Mouse (Mus musculus): ENCODE data around the gene Gm5426.
"Not testable (repeated sequence)": the region's sequence is repeated elsewhere in the genome, so short reads cannot be mapped to it uniquely, and the experiment has no call there.

The Gm5426 gene

GRCm38 (mm10) chr10:96138585-96138984, 2.2 kb downstream of the Gm5426 start:
- no peak for DNase-seq (ENCODE audit: low spot score in 2 of 2)

- not testable (repeated sequence) for DNase-seq (ENCODE audit: low spot score in 2 of 2)
Observed at GRCm38 (mm10) chr10:96139274-96139673, 2.9 kb downstream of the Gm5426 start.

GRCm38 (mm10) chr10:96146578-96146977, 10.2 kb downstream of the Gm5426 start:
- DNase-seq (ENCODE audit: low spot score in 2 of 2) = no peak

- no peak for DNase-seq (ENCODE audit: low spot score in 2 of 2)
Observed at GRCm38 (mm10) chr10:96148250-96148699, 11.9 kb downstream of the Gm5426 start.

- no peak for DNase-seq (ENCODE audit: low spot score in 2 of 2)
Observed at GRCm38 (mm10) chr10:96150401-96151116, 14.2 kb downstream of the Gm5426 start.

GRCm38 (mm10) chr10:96153315-96153714, 16.9 kb downstream of the Gm5426 start:
- no peak for DNase-seq (ENCODE audit: low spot score in 2 of 2)

- no peak for DNase-seq (ENCODE audit: low spot score in 2 of 2)
Observed at GRCm38 (mm10) chr10:96162975-96163706, 26.7 kb downstream of the Gm5426 start.

- DNase-seq (ENCODE audit: low spot score in 2 of 2) = no peak
Observed at GRCm38 (mm10) chr10:96163791-96164190, 27.4 kb downstream of the Gm5426 start.

GRCm38 (mm10) chr10:96165260-96165659, 28.9 kb downstream of the Gm5426 start:
- DNase-seq (ENCODE audit: low spot score in 2 of 2) = no peak

GRCm38 (mm10) chr10:96168998-96169397, 32.6 kb downstream of the Gm5426 start:
- DNase-seq (ENCODE audit: low spot score in 2 of 2) = no peak

- DNase-seq (ENCODE audit: low spot score in 2 of 2) = no peak
Observed at GRCm38 (mm10) chr10:96171546-96171945, 35.1 kb downstream of the Gm5426 start.

- no peak for DNase-seq (ENCODE audit: low spot score in 2 of 2)
Observed at GRCm38 (mm10) chr10:96172964-96173363, 36.6 kb downstream of the Gm5426 start.

- no peak for DNase-seq (ENCODE audit: low spot score in 2 of 2)
Observed at GRCm38 (mm10) chr10:96173771-96174170, 37.4 kb downstream of the Gm5426 start.

GRCm38 (mm10) chr10:96176916-96177315, 40.5 kb downstream of the Gm5426 start:
- no peak for DNase-seq (ENCODE audit: low spot score in 2 of 2)

- DNase-seq (ENCODE audit: low spot score in 2 of 2) = no peak
Observed at GRCm38 (mm10) chr10:96180554-96181397, 44.4 kb downstream of the Gm5426 start.

GRCm38 (mm10) chr10:96181398-96181790, 45.0 kb downstream of the Gm5426 start:
- no peak for DNase-seq (ENCODE audit: low spot score in 2 of 2)

GRCm38 (mm10) chr10:96181883-96182628, 45.7 kb downstream of the Gm5426 start:
- DNase-seq (ENCODE audit: low spot score in 2 of 2) = no peak

- no peak for DNase-seq (ENCODE audit: low spot score in 2 of 2)
Observed at GRCm38 (mm10) chr10:96185026-96185425, 48.6 kb downstream of the Gm5426 start.

GRCm38 (mm10) chr10:96185601-96186000, 49.2 kb downstream of the Gm5426 start:
- DNase-seq (ENCODE audit: low spot score in 2 of 2) = no peak
